Mouse (Mus musculus) telencephalon, adult 2 months (tissue): ENCODE measurements around the gene Olfr1138.

ENCODE experiments used
- DNase-seq: peaks from one replicate; pipeline ENCODE4 v3.0.0-alpha.2; 2011; ENCODE audit warnings: low read depth, low spot score

Olfr1138 gene

GRCm38 (mm10) chr2:87739878-87740277 lies at the start of gene Olfr1138:
Gene Olfr1138, minus strand, starts transcription at chr2:87739978.
- DNase-seq: no peak

- DNase-seq: no peak
Measured at GRCm38 (mm10) chr2:87779183-87779582, 39.4 kb upstream of the Olfr1138 start, which contains the start of gene Olfr152. Gene Olfr152, plus strand, starts transcription at chr2:87779483.

GRCm38 (mm10) chr2:87776143-87776542 lies 36.4 kb upstream of the Olfr1138 start:
- peak; percentile 15 for DNase-seq

- DNase-seq: no peak
Measured at GRCm38 (mm10) chr2:87753891-87754290, 14.1 kb upstream of the Olfr1138 start, which contains the start of gene Olfr1141. Gene Olfr1141, minus strand, starts transcription at chr2:87753991.

GRCm38 (mm10) chr2:87743452-87743851 lies 3.7 kb upstream of the Olfr1138 start, which contains the start of gene Olfr1140:
Gene Olfr1140, plus strand, starts transcription at chr2:87743752.
- DNase-seq: no peak

- no peak for DNase-seq
Measured at GRCm38 (mm10) chr2:87713079-87713478, 26.7 kb downstream of the Olfr1138 start, which contains the start of gene Olfr1137. Gene Olfr1137, minus strand, starts transcription at chr2:87713179.

- no peak for DNase-seq
Measured at GRCm38 (mm10) chr2:87693847-87694246, 45.9 kb downstream of the Olfr1138 start, which contains the start of gene Olfr1136. Gene Olfr1136, minus strand, starts transcription at chr2:87693947.
